Mouse (Mus musculus) megakaryocyte, embryonic 14.5 days (primary cell): ENCODE measurements around the gene Sphkap.

ENCODE experiments used
- FLI1 ChIP-seq: IDR thresholded peaks from 2 replicates; pipeline ENCODE4 v1.6.1; 2012; ENCODE audit warnings: low read length, inconsistent platforms, mixed read lengths
- GATA1 ChIP-seq: IDR thresholded peaks from 3 replicates; pipeline ENCODE4 v1.6.1; 2012; ENCODE audit warnings: mixed read lengths, low read length, inconsistent platforms, borderline replicate concordance

- TF ChIP-seq GATA1 = no peak
- TF ChIP-seq FLI1 = no peak
Measured at GRCm38 (mm10) chr1:83429866-83430265, 21.9 kb upstream of the Sphkap start.
